Mouse (Mus musculus) gastrocnemius, adult 18-20 months (tissue): ENCODE results near the gene Cd3eap. TPM values are rescaled to one million over a fixed set of nuclear protein-coding genes. Genes with fewer than 3 reads are reported as not detected.

Experiments used
- DNase-seq: peaks from one replicate; pipeline ENCODE4 v3.0.0; 2021; ENCODE audit warnings: low spot score
- total RNA-seq, 2 experiments: library from RNA; stranded (reverse); gene quantifications; 2 replicates each; pipeline ENCODE4 v1.2.3; 2021

Cd3eap gene
- total RNA-seq, 2 experiments from 2014 or later, result 10.8 to 11.4 TPM

- no peak for DNase-seq
These were observed 3.0 kb upstream of the Cd3eap start for GRCm38 (mm10) chr7:19362276-19362675.

- peak; percentile 84 for DNase-seq
These were observed 2.4 kb upstream of the Cd3eap start for GRCm38 (mm10) chr7:19361720-19362119.

- DNase-seq, result peak; percentile 96
These were observed 1.7 kb upstream of the Cd3eap start for GRCm38 (mm10) chr7:19360944-19361343.

- DNase-seq, result peak; percentile 78
These were observed 784 bp upstream of the Cd3eap start for GRCm38 (mm10) chr7:19359892-19360641.

GRCm38 (mm10) chr7:19358634-19359033 lies 649 bp downstream of the Cd3eap start:
- no peak for DNase-seq

GRCm38 (mm10) chr7:19357381-19358375 lies 1.6 kb downstream of the Cd3eap start:
- no peak for DNase-seq

GRCm38 (mm10) chr7:19356311-19356710 lies 3.0 kb downstream of the Cd3eap start:
- no peak for DNase-seq

- DNase-seq, result no peak
These were observed 4.3 kb downstream of the Cd3eap start for GRCm38 (mm10) chr7:19354991-19355390.

- DNase-seq, result no peak
These were observed 9.1 kb downstream of the Cd3eap start for GRCm38 (mm10) chr7:19350221-19350620.

GRCm38 (mm10) chr7:19349188-19349915 lies 9.9 kb downstream of the Cd3eap start:
- DNase-seq, result no peak

GRCm38 (mm10) chr7:19344938-19345471 lies 14.3 kb downstream of the Cd3eap start:
- DNase-seq, result peak; percentile 93

GRCm38 (mm10) chr7:19344237-19344847 lies 14.9 kb downstream of the Cd3eap start, which contains the start of gene Ercc1:
TSS of gene Ercc1 (plus strand) at chr7:19344778.
- no peak for DNase-seq

GRCm38 (mm10) chr7:19343210-19343808 lies 16.0 kb downstream of the Cd3eap start:
- peak; percentile 81 for DNase-seq

GRCm38 (mm10) chr7:19342481-19343027 lies 16.7 kb downstream of the Cd3eap start:
- peak; percentile 92 for DNase-seq

GRCm38 (mm10) chr7:19341761-19342409 lies 17.4 kb downstream of the Cd3eap start:
- DNase-seq, result peak; percentile 82

- DNase-seq, result no peak
These were observed 18.0 kb downstream of the Cd3eap start for GRCm38 (mm10) chr7:19341250-19341649.

GRCm38 (mm10) chr7:19338596-19338995 lies 20.7 kb downstream of the Cd3eap start:
- no peak for DNase-seq

GRCm38 (mm10) chr7:19338060-19338459 lies 21.2 kb downstream of the Cd3eap start:
- no peak for DNase-seq

GRCm38 (mm10) chr7:19337122-19337521 lies 22.2 kb downstream of the Cd3eap start:
- DNase-seq, result no peak
